ENCODE assay signal across 9 mouse cellular contexts in the genomic region with DNA sequence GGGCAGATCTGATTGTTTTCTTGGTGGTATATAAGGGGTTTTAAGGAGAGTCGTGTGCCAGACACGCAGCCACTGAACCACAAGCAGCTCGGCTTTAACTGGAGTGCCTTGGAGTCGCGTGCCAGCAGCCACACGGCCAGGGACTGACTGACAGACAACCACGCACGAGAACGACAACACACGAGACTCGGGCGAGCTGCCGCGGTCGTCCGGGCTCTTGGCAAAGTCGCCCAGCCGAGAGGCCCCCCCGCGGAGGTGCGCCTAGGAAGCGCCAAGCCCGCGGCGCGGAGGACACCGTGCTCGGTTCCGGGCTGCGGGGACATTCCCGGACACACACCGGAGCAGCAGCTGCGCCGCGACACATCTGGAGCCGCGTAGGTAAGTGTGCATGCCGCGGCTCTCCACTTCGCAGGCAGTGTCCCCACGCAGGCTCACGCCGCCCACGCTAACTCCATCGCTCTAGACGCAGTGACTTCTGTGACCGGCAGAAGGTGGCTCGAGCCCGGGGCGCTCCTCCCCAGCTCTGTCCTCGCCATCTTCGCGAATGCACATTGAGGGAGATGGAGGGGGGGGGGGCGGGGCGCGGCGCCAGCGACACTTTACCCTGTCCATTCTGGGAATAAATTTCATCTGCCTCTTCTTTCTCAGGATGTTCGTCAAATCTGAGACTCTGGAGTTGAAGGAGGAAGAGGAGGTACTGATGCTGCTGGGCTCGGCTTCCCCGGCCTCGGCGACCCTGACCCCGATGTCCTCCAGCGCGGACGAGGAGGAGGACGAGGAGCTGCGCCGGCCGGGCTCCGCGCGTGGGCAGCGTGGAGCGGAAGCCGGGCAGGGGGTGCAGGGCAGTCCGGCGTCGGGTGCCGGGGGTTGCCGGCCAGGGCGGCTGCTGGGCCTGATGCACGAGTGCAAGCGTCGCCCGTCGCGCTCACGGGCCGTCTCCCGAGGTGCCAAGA. TPM values are rescaled to one million over a fixed set of nuclear protein-coding genes. Genes with fewer than 3 reads are reported as not detected.
A peak's percentile ranks its signal among the peaks of the same experiment; 100 is the strongest.
DNase-seq lines count a peak whose midpoint lies in the region; ATAC-seq and TF ChIP-seq lines count a peak whose summit lies in the region.
"Had no signal": no experiment of that assay in that cellular context is flagged by ENCODE, and none has a peak within 500 bp of the region (broad histone marks: within the 10 kb centered on the region; RNA-seq: fewer than 3 reads in every experiment).

A gene (plus strand): TSS at position 56 of the 953 bp plus-strand sequence.

- no peak for TF ChIP-seq POLR2A in liver, adult 2 months (IDR thresholded peaks at IDR 0.05; ENCODE audit: extremely low read depth, insufficient read depth, low read length)

- peaks cover 33% of the 10 kb centered on the region for H3K27me3 ChIP-seq in liver, adult 2 months (ENCODE audit: control insufficient read depth, insufficient read depth, low read length)
- peaks cover 47% of the 10 kb centered on the region for H3K27me3 ChIP-seq in Patski
- H3K27me3 ChIP-seq in embryonic facial prominence, embryonic 14.5 days (replicated peaks; ENCODE audit: control insufficient read depth, insufficient read depth, low read length) = peaks cover 95% of the 10 kb centered on the region
- peaks cover 100% of the 10 kb centered on the region for H3K27me3 ChIP-seq in midbrain, embryonic 10.5 days (ENCODE audit: low read depth, poor library complexity, severe bottlenecking)

- H3K9ac ChIP-seq in liver, adult 2 months (ENCODE audit: low read depth, low read length) = no peak within 1 kb of the TSS
- H3K9ac ChIP-seq in embryonic facial prominence, embryonic 14.5 days (ENCODE audit: low read depth, low read length) = 0 out of 2 replicates have a peak within 1 kb of the TSS, but pooled peaks have one; percentile 30

- no peak within 1 kb of the TSS for H3K27ac ChIP-seq in liver, adult 2 months (replicated peaks; ENCODE audit: insufficient read depth, low read depth, low read length)
- H3K27ac ChIP-seq in embryonic facial prominence, embryonic 14.5 days (replicated peaks; ENCODE audit: low read depth, low read length) = no peak within 1 kb of the TSS
- peak within 1 kb of the TSS; percentile 89 for H3K27ac ChIP-seq in midbrain, embryonic 10.5 days (replicated peaks)

- in situ Hi-C loops in Patski (cut with MboI; ENCODE audit: low pct_unique_long_range_greater_than_20kb) = no loop called here

- no peak for TF ChIP-seq CTCF in liver, adult 2 months (IDR thresholded peaks at IDR 0.05; ENCODE audit: low read depth, low read length)
- TF ChIP-seq CTCF in Patski (IDR thresholded peaks at IDR 0.05) = no peak

- DNase-seq in liver, adult 2 months (ENCODE audit: extremely low read depth, low read depth, low spot score) = no peak
- DNase-seq in liver = no peak
- DNase-seq in Patski (ENCODE audit: low read depth, low spot score) = no peak
- DNase-seq in embryonic facial prominence, embryonic 14.5 days (ENCODE audit: low spot score) = no peak
- DNase-seq in midbrain, embryonic 10.5 days (ENCODE audit: low spot score) = peak; percentile 71
- DNase-seq in spleen, postnatal 14 days (ENCODE audit: low spot score in 2 of 2) = no peak
- no peak for DNase-seq in left cerebral cortex, postnatal 4 days

- peaks cover 10% of the 10 kb centered on the region; the same call in 1 of the 2 replicates for H3K4me1 ChIP-seq in liver, adult 2 months (ENCODE audit: control insufficient read depth, insufficient read depth, low read length)
- peaks cover 20% of the 10 kb centered on the region for H3K4me1 ChIP-seq in embryonic facial prominence, embryonic 14.5 days (ENCODE audit: control insufficient read depth, insufficient read depth, low read length)
- peaks cover 69% of the 10 kb centered on the region for H3K4me1 ChIP-seq in midbrain, embryonic 10.5 days

- peak within 1 kb of the TSS; percentile 47; the same call in 1 of the 2 replicates for H3K4me3 ChIP-seq in liver, adult 2 months (ENCODE audit: insufficient read depth, low read depth, low read length)
- H3K4me3 ChIP-seq in embryonic facial prominence, embryonic 14.5 days (ENCODE audit: low read depth, low read length) = peak within 1 kb of the TSS; percentile 44
- H3K4me3 ChIP-seq in midbrain, embryonic 10.5 days = peak within 1 kb of the TSS; percentile 64
- H3K4me3 ChIP-seq: erythroblast, embryonic 14.5 days had no signal

- no peaks in the 10 kb centered on the region for H3K79me2 ChIP-seq in liver, adult 2 months (ENCODE audit: control insufficient read depth, insufficient read depth, low read length)

- peak within 1 kb of the TSS; percentile 79 for H3K4me2 ChIP-seq in embryonic facial prominence, embryonic 14.5 days (ENCODE audit: low read depth, low read length)

- 2% methylated on average over 92 of the region's 92 CpGs for WGBS in liver, adult 2 months
- WGBS in embryonic facial prominence, embryonic 14.5 days = 0% methylated on average over 20 of the region's 92 CpGs
- WGBS in midbrain, embryonic 10.5 days = under 1% methylated on average over 90 of the region's 92 CpGs

- CTCF ChIA-PET in Patski (lab: Charles Lee) = interaction anchor here (1.0 to 3.9 kb wide), 11 partner anchors 8 to 147 kb away, joined by 3 to 47 read pairs (median 5); a partner anchor contains a TSS

- H3K9me3 ChIP-seq in embryonic facial prominence, embryonic 14.5 days (ENCODE audit: control insufficient read depth, low read length) = no peaks in the 10 kb centered on the region
- H3K9me3 ChIP-seq in midbrain, embryonic 10.5 days (replicated peaks) = no peaks in the 10 kb centered on the region

- no peaks in the 10 kb centered on the region for H3K36me3 ChIP-seq in liver, adult 2 months (ENCODE audit: control insufficient read depth, insufficient read depth, low read length)
- H3K36me3 ChIP-seq in embryonic facial prominence, embryonic 14.5 days (ENCODE audit: control insufficient read depth, insufficient read depth, low read length) = no peaks in the 10 kb centered on the region
- no peaks in the 10 kb centered on the region for H3K36me3 ChIP-seq in midbrain, embryonic 10.5 days

- ATAC-seq in Patski = peak; percentile 36
- peak; percentile 22; the same call in 1 of the 2 replicates for ATAC-seq in embryonic facial prominence, embryonic 14.5 days (ENCODE audit: low read depth)
- peak; percentile 29 for ATAC-seq in inflammation-experienced regulatory T-cells, adult 6 months

- POLR2A ChIA-PET in Patski (lab: Charles Lee) = interaction anchor here (0.6 to 2.1 kb wide), 5 partner anchors 7 to 126 kb away, joined by 3 to 6 read pairs (median 4); no protein-coding TSS in a partner anchor

- intact Hi-C loops in left cerebral cortex, postnatal 4 days (cut with DNase I) = loop anchor here (5.0 kb wide), 1 partner anchor 124 kb away; no protein-coding TSS in a partner anchor

RNA-seq across cellular contexts. Expression of the gene that starts here (rescaled TPM):
- total RNA-seq in liver, adult 2 months (2014; rRNA removed) = not detected in 2 replicates
- polyA plus RNA-seq in liver, adult 2 months (2012; rRNA removed) = not detected in 2 replicates
- not detected for polyA plus RNA-seq in Patski (2021)
- polyA plus RNA-seq in embryonic facial prominence, embryonic 14.5 days (2014; fragmentation: Nextera tagmentation; extraction: Ambion mirVana) = 0.21 TPM in 1 of 2 replicates, not detected in the other
- polyA plus RNA-seq in inflammation-experienced regulatory T-cells, adult 6 months (2017; shearing (Covaris generic)) = not detected
- polyA plus RNA-seq in midbrain, embryonic 10.5 days (2016; fragmentation: Nextera tagmentation; extraction: Ambion mirVana) = 26.5 and 47.5 TPM in 2 replicates
- under 1 TPM; 0.38 to 0.40 TPM for total RNA-seq in left cerebral cortex, postnatal 4 days (2021)
- polyA plus RNA-seq: erythroblast, embryonic 14.5 days had no signal

Comparison
In these comparisons a context has a peak if more than half of its experiments do, and no peak if none do; other contexts are left out.
1. RNA of the gene that starts here (polyA plus RNA-seq): 26.5 to 47.5 TPM in midbrain, embryonic 10.5 days; not detected in Patski (single experiment), not detected in liver, adult 2 months, 0.21 TPM in embryonic facial prominence, embryonic 14.5 days and not detected in inflammation-experienced regulatory T-cells, adult 6 months; every median in the first group is over 10 times any median in the second.
2. Peak in ATAC-seq in Patski; RNA of the gene not detected or under 1 TPM.
3. Peak in ATAC-seq, H3K4me3 ChIP-seq, H3K9ac ChIP-seq and H3K4me2 ChIP-seq in embryonic facial prominence, embryonic 14.5 days; RNA of the gene not detected or under 1 TPM.
4. Peak in ATAC-seq in inflammation-experienced regulatory T-cells, adult 6 months; RNA of the gene not detected or under 1 TPM.
5. Peak in every context shown above with its lines, with median percentiles within 50 percentile points of each other: H3K4me3 ChIP-seq and ATAC-seq.